Mouse (Mus musculus) small intestine, adult 2 months (tissue): ENCODE results near the gene Alg11. TPM values are rescaled to one million over a fixed set of nuclear protein-coding genes. Genes with fewer than 3 reads are reported as not detected.

Experiments used
- H3K27ac ChIP-seq: fragments of 200-500 bp; 2 replicates; pipeline ENCODE4 v1.5.1; 2012; ENCODE audit warnings: low read depth, low read length, control low read depth, inconsistent platforms; ENCODE audit not compliant: insufficient read depth
- H3K27me3 ChIP-seq: fragments of 200-500 bp; 2 replicates; pipeline ENCODE4 v1.6.1; 2012; ENCODE audit warnings: mild to moderate bottlenecking, moderate library complexity, low read length, inconsistent platforms; ENCODE audit not compliant: control insufficient read depth, insufficient read depth
- H3K36me3 ChIP-seq: fragments of 200-500 bp; 2 replicates; pipeline ENCODE4 v1.6.1; 2012; ENCODE audit warnings: mild to moderate bottlenecking, low read length, control low read depth, inconsistent platforms; ENCODE audit not compliant: control insufficient read depth, insufficient read depth
- H3K4me1 ChIP-seq: fragments of 200-500 bp; 2 replicates; pipeline ENCODE4 v1.6.1; 2012; ENCODE audit warnings: low read length, inconsistent platforms, mixed read lengths; ENCODE audit not compliant: control insufficient read depth, insufficient read depth, insufficient read length
- H3K4me3 ChIP-seq: fragments of 200-500 bp; 2 replicates; pipeline ENCODE4 v1.5.1; 2012; ENCODE audit warnings: low read depth, mild to moderate bottlenecking, control low read depth, inconsistent platforms, low read length, moderate library complexity
- CTCF ChIP-seq: fragments of 200-500 bp; IDR thresholded peaks from 2 replicates; pipeline ENCODE4 v1.5.1; 2012; ENCODE audit warnings: low read depth, mild to moderate bottlenecking, control low read depth, inconsistent platforms, low read length, moderate library complexity, mixed read lengths; ENCODE audit not compliant: insufficient replicate concordance, insufficient read length; ENCODE audit errors: extremely low read depth
- POLR2A ChIP-seq: fragments of 200-500 bp; IDR thresholded peaks from 2 replicates; pipeline ENCODE4 v1.6.1; 2012; ENCODE audit warnings: low read depth, mild to moderate bottlenecking, control low read depth, inconsistent platforms, low read length, moderate library complexity
- WGBS: fragments of 180-500 bp; shearing (Covaris S2); methylation state at CpG from one replicate; pipeline ENCODE4 v1.1.7; 2018; 5-methylcytosine and 5-hydroxymethylcytosine counted together
- polyA plus RNA-seq: library from polyadenylated mRNA; depleted of rRNA; stranded (reverse); fragments of >200 nt; gene quantifications from 2 replicates; pipeline ENCODE4 v1.2.3, GENCODE M21; 2012; rRNA removed

Gene Alg11
- polyA plus RNA-seq, 1 experiment = 1.3 TPM

- Histone ChIP-seq H3K4me3 (peak within 1 kb of the TSS; percentile 75), H3K4me1 (peaks cover 18% of the 10 kb centered on the region; the same call in 1 of the 2 replicates), H3K36me3 (peaks cover 16% of the 10 kb centered on the region), H3K27me3 (no peaks in the 10 kb centered on the region), H3K27ac (peak within 1 kb of the TSS; percentile 73)
- TF ChIP-seq CTCF (no peak), POLR2A (peak; percentile 57; the same call in 1 of the 2 replicates)
- 1% methylated on average over 45 of the region's 46 CpGs for WGBS
Measured at GRCm38 (mm10) chr8:22059821-22060445, 588 bp upstream of the Alg11 start, which contains the start of gene Atp7b. Gene Atp7b (minus strand): TSS chr8:22060305.

GRCm38 (mm10) chr8:22061126-22061525 lies 605 bp downstream of the Alg11 start:
- H3K4me1 ChIP-seq = peaks cover 12% of the 10 kb centered on the region; the same call in 1 of the 2 replicates

GRCm38 (mm10) chr8:22079313-22080007 lies 18.9 kb downstream of the Alg11 start:
- 69% methylated on average over 9 of the region's 9 CpGs for WGBS
- Histone ChIP-seq H3K4me1 (no peaks in the 10 kb centered on the region), H3K4me3 (no peak overlapping the region), H3K27ac (no peak overlapping the region), H3K36me3 (no peaks in the 10 kb centered on the region), H3K27me3 (no peaks in the 10 kb centered on the region)
- TF ChIP-seq CTCF (no peak), POLR2A (no peak)

More at GRCm38 (mm10) chr8:22061126-22061525, 605 bp downstream of the Alg11 start:
- Histone ChIP-seq H3K36me3 (peaks cover 27% of the 10 kb centered on the region), H3K27ac (no peak overlapping the region), H3K27me3 (no peaks in the 10 kb centered on the region), H3K4me3 (no peak overlapping the region)
- WGBS = 2% methylated on average over 3 of the region's 3 CpGs
- no peak for TF ChIP-seq POLR2A
- no peak for TF ChIP-seq CTCF

- H3K4me3 ChIP-seq = no peak overlapping the region
- H3K27me3 ChIP-seq = no peaks in the 10 kb centered on the region
- no peaks in the 10 kb centered on the region for H3K36me3 ChIP-seq
- no peak overlapping the region for H3K27ac ChIP-seq
- TF ChIP-seq CTCF (no peak), POLR2A (no peak)
- no peaks in the 10 kb centered on the region for H3K4me1 ChIP-seq
- 96% methylated on average over 4 of the region's 4 CpGs for WGBS
Measured at GRCm38 (mm10) chr8:22089226-22089625, 28.7 kb downstream of the Alg11 start.

- Histone ChIP-seq H3K4me1 (no peaks in the 10 kb centered on the region), H3K27me3 (no peaks in the 10 kb centered on the region), H3K36me3 (no peaks in the 10 kb centered on the region), H3K4me3 (no peak overlapping the region), H3K27ac (no peak overlapping the region)
- TF ChIP-seq CTCF (peak; percentile 30; the same call in 1 of the 2 replicates), POLR2A (no peak)
- WGBS = 42% methylated on average over 8 of the region's 8 CpGs
Measured at GRCm38 (mm10) chr8:22091568-22091967, 31.0 kb downstream of the Alg11 start.

GRCm38 (mm10) chr8:22107020-22107419 lies 46.5 kb downstream of the Alg11 start:
- Histone ChIP-seq H3K4me3 (no peak overlapping the region), H3K27me3 (no peaks in the 10 kb centered on the region), H3K27ac (no peak overlapping the region), H3K36me3 (no peaks in the 10 kb centered on the region), H3K4me1 (no peaks in the 10 kb centered on the region)
- WGBS = 78% methylated on average over 4 of the region's 4 CpGs
- TF ChIP-seq CTCF (no peak), POLR2A (no peak)

Other genes starting within 250 kb of the Alg11 start
- gene Defb50, start 237.2 kb upstream of the Alg11 start, polyA plus RNA-seq = not detected in 2 replicates
- not detected in 2 replicates for gene Defb2, start 220.8 kb upstream of the Alg11 start, polyA plus RNA-seq
- gene Defb10, start 201.8 kb upstream of the Alg11 start, polyA plus RNA-seq = not detected in 2 replicates
- not detected in 2 replicates for gene Defb9, start 175.3 kb upstream of the Alg11 start, polyA plus RNA-seq
- gene Defb11, start 154.3 kb upstream of the Alg11 start, polyA plus RNA-seq = not detected in 2 replicates
- not detected in 2 replicates for gene Defb15, start 128.0 kb upstream of the Alg11 start, polyA plus RNA-seq
- gene Defb35, start 122.4 kb upstream of the Alg11 start, polyA plus RNA-seq = not detected in 2 replicates
- not detected in 2 replicates for gene Defb13, start 114.0 kb upstream of the Alg11 start, polyA plus RNA-seq
- not detected in 2 replicates for gene Fam90a1a, start 102.0 kb upstream of the Alg11 start, polyA plus RNA-seq
- gene Ccdc70, start 90.9 kb upstream of the Alg11 start, polyA plus RNA-seq = not detected in 2 replicates
- gene Atp7b, start 416 bp upstream of the Alg11 start, polyA plus RNA-seq = 5.5 and 5.7 TPM in 2 replicates
- not detected in 2 replicates for gene Nek5, start 64.3 kb downstream of the Alg11 start, polyA plus RNA-seq
- gene Nek3, start 105.7 kb downstream of the Alg11 start, polyA plus RNA-seq = 1.6 and 3.2 TPM in 2 replicates
- gene Ckap2, start 125.1 kb downstream of the Alg11 start, polyA plus RNA-seq = 1.0 and 2.1 TPM in 2 replicates
- gene Vps36, start 132.1 kb downstream of the Alg11 start, polyA plus RNA-seq = 3.0 and 6.5 TPM in 2 replicates
- gene Thsd1, start 166.6 kb downstream of the Alg11 start, polyA plus RNA-seq = 0.56 and 0.90 TPM in 2 replicates
- not detected in 2 replicates for gene Tpte, start 222.7 kb downstream of the Alg11 start, polyA plus RNA-seq